In genomic region chr1:174636291-174636690, GRCm38 (mm10) we compare ENCODE assay signal across 15 mouse cellular contexts.
"Had no signal": no experiment of that assay in that cellular context is flagged by ENCODE, and none has a peak within 500 bp of the region (broad histone marks: within the 10 kb centered on the region; RNA-seq: fewer than 3 reads in every experiment).

No protein-coding gene starts in this region.

- H3K9ac ChIP-seq: neural tube, embryonic 13.5 days; stomach, embryonic 15.5 days had no signal

- H3K27ac ChIP-seq: neural tube, embryonic 13.5 days; stomach, embryonic 15.5 days; stomach, postnatal 0 days had no signal

- DNase-seq: retina, postnatal 1 day; right cerebral cortex, adult 18-20 months; right cerebral cortex, postnatal 14 days; right cerebral cortex, postnatal 25 days; right cerebral cortex, postnatal 4 days; spleen, adult 18-20 months; thymus, adult 18-20 months; thymus, adult 2 months; thymus, postnatal 14 days; thymus, postnatal 25 days; thymus, postnatal 36 days; thymus, postnatal 4 days had no signal

- H3K9me3 ChIP-seq: neural tube, embryonic 13.5 days; stomach, embryonic 15.5 days had no signal

- H3K4me2 ChIP-seq: neural tube, embryonic 13.5 days; stomach, embryonic 15.5 days had no signal

- H3K4me1 ChIP-seq: neural tube, embryonic 13.5 days; stomach, embryonic 15.5 days had no signal

- H3K27me3 ChIP-seq: neural tube, embryonic 13.5 days; stomach, embryonic 15.5 days had no signal

- H3K36me3 ChIP-seq: stomach, embryonic 15.5 days had no signal

- H3K4me3 ChIP-seq: neural tube, embryonic 13.5 days; stomach, embryonic 15.5 days had no signal
